Mouse (Mus musculus) ES-Bruce4 (cell line): Measurements from ENCODE around the gene Fkbp5.

ENCODE experiments used
- CTCF ChIP-seq: IDR thresholded peaks from one replicate; pipeline ENCODE4 v1.8.1; 2011; ENCODE audit warnings: low read depth, low read length
- EP300 ChIP-seq: IDR thresholded peaks from 2 replicates; pipeline ENCODE4 v1.6.1; 2011; ENCODE audit warnings: low read depth, low read length; ENCODE audit not compliant: insufficient read depth

DNA sequence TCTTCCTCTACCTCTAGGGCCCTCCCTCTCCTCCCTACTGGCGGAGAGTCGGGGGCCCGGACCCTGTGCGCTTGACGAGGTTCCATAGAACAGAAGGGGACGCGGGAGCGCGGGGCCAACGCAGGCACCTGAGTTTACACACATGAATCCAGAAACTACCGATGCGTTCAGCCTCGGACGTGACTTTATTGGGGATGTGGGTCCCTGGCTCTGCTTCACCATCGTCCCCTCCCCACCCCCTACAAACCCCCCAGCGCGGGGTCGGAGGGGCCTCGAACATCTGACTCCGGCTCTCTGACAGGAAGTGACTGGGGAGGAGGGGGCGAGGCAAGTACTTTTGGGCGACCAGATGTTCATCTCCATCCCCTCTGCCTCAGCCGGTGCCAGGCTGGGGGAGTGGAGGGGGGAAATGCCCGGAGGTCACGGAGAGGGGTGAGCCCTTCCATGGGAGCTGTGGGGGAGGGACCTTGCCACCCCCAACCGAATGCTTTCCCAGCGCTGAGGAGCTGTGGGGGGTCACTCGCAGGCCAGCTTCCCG is 165.9 kb downstream of the Fkbp5 start:
- TF ChIP-seq CTCF (no peak), EP300 (no peak)
